Mouse (Mus musculus): ENCODE results near the gene Tceanc2.
A peak's percentile ranks its signal among the peaks of the same experiment; 100 is the strongest.

The Tceanc2 gene

DNA sequence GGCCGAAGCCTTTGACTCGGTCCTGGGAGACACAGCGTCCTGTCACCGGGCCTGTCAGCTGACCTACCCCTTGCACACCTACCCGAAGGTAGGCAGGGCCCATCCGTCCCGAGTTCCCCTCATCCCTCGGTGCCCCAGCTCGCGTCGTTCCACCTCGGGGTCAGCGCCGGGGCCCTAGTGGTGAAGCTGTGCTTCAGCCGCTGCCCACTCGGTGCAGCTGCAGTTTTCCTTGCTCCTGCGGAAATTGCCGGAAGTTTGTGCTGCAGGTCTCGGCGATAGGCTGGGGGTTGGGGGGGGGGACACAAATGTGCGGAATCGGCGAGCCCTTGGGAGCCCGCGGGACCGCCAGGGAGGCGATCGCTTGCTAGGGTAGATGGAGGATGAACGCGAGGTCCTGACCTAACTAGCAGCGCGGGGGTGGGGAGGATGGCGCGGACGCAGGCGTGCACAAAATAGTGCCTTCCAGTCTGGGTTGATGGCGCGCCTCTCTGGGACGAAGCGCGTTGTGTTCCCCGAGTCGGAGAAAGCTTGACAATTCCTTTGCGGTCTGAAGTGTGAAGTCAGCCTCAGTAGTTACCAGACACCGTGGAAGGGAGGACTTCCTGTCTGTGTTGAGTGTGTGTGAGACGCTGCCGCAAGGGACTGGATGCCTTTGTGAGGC is at the start of gene Tceanc2:
Gene Tceanc2, minus strand, starts transcription at position 287 of the 661 bp plus-strand sequence.
- DNase-seq: peak; percentile 51

DNA sequence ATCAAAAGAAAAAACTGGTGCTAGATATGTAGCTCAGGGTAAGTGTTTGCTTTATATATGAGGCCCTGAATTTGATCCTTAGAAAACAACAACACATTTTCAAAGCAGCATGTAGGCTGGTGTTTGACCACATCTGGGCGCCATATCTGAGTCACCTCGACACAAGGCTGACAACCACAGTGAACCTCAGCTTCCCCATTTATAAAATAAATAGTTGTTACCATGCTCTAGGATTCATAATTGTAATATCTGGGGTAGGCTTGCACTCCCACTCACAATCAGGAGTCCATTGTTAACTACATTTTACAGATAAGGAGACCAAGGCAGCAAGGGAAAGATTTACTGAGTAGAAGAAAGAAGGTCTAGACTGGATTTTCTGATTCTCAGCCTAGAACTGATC is 47.4 kb upstream of the Tceanc2 start:
- no peak for DNase-seq

DNA sequence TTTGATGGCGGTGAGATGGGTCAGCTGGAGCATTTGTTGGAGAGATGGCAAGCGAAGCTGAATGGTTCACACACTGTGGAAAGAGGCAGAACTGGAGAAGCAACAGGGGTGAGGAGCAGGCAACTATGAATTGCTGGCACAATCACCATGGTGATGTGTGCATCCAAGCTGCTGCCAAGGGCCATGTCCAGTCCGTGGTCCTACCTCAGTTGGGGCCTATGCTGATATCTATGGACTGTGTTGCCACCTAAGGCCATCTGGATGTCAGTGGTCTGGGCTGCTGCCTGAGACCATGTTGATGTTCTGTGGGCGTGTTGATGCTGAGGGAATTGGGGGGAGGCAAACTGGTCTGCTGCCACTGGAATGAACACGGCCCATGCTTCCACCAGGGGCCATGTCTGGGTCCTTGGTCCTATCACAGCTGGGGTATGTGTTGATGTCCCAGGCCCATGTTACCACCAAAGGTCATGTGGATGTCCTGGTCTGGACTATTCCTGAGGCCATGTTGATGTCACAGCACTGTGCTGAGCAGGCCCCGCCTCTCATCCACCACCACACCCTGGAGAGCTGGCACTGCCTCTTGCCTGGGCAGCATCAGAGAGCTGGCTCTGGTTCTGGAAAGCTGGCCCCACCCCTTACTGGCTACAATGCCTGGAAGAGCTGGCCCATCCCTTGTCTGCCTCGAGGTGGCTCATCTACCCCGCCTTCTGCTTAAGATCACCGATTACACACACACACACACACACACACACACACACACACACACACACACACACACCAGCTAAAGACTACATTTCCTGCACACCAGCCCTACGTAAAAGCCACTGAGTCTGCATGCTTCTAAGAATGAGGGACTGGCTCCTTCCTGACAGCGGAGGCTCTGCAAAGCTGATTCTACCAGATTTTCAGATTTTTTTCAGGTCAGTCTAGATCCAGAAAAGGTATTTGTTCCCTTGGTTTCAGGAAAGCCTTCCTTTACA is 44.6 kb upstream of the Tceanc2 start:
- no peak for DNase-seq

DNA sequence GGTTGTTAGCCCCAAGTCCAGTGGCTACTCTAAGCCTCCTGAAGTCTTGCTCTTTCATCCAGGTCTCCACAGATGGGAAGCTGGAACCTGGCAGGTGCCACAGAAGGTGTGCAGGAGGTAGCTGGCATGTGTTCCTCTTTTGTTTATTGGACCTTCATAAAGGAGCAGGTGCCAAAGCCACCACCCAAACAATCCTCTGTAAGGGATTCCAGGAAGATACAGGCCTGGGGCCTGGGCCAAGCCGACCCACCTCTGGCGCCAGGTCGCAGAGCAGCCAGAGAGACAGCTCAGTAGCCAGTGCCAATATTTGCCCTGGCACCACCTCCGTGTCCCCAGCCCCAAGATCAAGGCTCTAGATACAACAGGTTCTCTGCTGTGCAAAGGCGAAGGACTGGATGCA is 42.6 kb upstream of the Tceanc2 start:
- DNase-seq: no peak

DNA sequence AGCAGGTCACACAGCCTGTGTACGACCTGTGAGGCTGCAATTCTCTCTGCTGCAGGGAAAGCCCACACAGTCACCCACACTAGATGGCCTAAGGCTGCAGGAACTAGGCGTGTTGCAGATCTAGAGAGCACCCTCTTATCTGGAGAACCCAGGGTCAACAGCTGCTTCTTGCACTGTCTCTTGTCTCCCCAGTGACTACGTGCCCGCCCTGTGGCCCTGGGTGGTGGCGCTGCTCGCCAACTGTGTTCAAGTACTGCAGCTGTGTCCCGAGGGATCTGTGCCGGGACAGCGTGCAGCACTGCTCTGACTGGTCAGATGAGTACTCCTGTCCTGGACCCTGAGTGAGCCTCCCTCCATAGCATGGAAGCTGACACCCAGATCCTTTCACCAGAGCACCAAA is 38.7 kb upstream of the Tceanc2 start:
- DNase-seq: no peak

DNA sequence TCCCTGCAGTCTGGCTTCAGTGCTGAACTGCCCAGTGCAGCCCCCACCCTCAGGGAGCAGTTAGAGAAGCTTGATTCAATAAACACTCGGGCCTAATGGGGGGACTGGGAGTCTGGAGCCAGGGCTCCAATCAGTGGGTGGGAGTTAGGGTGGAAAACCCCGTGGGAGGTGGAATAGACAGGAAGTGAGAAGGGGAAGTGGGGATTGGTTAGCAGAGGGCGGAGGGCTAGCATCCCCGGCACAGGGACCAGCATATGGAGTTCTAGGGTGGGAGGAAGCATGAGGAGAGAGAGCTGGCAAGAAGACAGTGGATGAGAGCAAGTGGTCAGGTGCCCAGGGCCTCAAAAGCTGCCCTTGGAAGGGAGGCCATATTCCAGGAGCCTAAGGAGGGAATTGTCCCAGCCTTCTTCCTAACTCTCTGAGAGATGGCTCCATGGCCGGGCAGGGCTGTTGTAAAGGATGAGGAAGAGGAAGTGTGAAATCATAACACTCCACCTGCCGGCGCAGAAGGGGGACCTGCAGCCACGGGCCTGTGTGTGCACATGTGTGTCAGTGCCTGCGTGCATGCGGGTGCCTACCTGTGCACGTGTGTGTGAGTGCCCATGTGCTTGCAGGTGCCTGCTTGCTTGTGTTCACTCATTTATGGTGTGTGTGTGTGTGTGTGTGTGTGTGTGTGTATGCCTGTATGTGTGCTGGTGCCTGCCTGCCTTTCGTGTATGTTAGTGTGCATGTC is 34.5 kb upstream of the Tceanc2 start:
- no peak for DNase-seq

DNA sequence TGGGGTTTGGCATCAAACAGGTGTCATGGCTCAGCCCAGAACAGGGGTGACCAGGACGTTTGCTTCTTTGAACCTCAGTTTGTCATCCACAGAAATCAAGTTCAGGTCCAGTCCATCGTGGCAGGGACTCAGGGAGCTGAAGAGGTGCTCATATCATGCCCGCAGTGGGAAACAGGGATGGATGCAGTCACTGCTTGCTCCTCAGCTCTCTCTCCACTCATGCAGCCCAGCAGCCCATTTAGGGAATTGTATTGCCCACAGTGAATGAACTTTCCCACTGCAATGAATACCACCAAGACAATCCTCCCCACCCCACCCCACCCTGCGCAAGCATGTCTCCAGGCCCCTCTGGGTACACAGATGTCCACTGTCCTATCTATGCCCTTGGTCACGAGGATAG is 33.0 kb upstream of the Tceanc2 start:
- no peak for DNase-seq

DNA sequence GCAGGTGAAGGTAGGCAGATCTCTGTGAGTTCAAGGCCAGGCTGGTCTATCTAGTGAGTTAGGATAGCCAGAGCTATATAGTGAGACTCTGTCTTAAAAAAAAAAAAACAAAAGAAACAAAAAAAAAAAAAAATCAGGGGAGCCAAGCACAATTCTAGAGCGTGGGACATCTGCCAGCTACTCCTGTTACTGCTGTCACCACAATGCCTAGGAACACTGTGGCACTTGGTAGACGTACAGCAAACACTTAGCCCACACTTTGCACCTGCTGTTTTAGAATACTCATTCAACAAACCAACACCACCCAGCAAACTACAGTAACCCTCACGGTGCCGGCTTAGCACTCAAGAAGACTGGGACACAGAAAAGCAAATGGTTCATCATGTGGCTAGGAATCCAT is 32.5 kb upstream of the Tceanc2 start:
- no peak for DNase-seq

DNA sequence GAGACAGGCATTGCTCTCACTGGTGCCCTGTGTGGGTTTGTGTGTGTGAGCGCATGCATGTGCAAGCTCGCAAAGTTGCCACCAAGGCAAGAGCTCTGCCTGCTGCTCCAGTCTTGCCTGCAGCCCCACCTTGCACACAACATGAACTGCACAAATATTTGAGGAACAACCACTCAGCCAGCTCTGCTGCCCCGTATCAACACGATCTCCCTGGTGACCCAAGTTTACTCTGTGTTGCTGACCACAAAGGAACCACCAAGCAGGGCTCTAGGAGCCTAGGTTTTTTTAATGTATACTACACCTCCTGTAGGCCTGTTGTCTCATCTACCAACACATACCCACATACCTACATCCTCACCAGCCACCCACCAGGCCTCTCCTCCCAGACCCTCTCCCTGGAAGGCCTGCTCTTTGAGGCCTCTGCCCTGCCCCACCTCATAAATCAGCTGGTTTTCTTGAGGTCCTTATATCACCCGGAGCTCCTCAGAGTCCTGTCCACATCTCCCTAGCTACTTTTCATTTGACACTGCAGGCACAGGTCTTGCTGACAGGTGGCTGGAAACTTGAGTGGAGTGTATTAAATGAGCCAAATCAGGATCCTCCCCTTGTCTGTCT is 31.7 kb upstream of the Tceanc2 start:
- no peak for DNase-seq

DNA sequence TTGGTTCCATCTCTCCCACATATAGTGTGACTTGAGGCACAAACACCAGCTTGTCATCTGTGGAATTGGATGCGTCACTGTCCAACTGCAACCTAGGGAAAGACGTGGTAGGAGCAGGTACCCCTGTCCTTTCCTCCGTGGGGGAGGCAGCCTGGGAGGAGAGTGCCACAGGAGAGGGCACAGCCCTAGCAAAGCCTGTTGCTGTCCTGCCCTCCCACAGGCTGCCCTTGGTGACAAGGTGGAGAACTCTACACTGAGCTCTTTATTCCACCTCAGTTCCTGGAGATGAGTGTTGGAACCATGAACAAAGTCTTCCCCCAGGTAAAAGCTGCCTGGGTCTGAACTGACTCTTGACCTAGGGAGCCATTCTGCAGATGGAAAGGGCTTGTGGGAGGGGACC is 30.0 kb upstream of the Tceanc2 start, which contains the start of gene Ldlrad1:
Gene Ldlrad1, plus strand, starts transcription at position 301 of the 400 bp plus-strand sequence.
- no peak for DNase-seq

DNA sequence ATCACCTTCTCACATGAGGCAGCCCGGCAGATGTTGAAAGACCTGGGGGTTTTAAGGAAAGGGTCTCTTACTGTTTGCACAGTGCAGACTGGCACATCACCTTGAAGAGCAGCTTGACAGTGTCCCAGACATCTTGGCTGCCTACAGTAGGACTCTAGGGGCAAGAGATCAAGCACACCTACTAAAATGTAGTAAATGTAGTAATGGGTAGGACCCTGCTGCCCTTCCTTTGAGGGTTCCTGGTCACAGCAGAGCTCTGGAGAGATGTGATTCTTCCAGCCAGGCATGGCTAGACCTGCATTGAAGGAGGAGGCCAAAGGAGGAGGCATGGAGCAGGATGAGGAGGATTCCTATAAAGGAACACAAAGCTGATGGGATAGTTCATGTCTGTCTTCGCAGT is 28.1 kb upstream of the Tceanc2 start:
- no peak for DNase-seq

DNA sequence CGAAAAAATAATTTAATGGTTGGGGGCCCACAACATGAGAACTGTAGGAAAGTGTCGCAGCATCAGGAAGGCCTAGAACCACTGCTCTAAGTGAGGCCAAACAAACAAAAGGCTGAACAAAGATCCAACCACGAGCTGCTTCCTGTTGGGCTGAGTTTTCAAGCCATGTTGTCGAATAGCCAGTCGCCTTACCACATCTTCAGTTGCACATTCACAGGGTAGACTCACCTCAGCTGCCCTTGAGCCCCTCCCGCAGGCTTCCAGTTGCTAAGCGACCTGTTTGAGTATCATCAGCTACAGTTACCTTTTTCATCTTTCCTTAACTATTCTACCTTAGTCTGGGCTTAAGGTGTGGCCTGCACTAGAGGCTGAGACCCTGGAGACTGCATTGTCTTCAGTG is 24.1 kb upstream of the Tceanc2 start:
- DNase-seq: no peak

DNA sequence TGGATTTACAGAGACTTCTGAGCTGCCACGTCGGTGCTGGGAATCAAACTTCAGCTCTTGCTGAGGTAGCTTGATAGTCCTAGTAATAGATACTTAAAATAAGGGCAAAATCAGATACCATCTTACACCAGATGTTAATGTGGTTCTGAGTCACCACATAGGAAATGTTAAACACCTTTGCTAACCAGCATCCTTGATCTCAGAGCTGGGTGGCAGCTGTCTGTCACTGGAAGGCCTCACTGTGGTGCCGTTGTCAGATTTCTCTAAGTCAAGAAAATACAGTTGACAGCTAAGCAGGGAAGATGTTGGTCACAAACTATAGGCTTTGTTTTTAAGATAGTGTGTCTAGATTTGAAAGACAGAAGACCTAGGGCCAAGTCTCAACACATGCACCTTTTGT is 22.9 kb upstream of the Tceanc2 start:
- DNase-seq: no peak

DNA sequence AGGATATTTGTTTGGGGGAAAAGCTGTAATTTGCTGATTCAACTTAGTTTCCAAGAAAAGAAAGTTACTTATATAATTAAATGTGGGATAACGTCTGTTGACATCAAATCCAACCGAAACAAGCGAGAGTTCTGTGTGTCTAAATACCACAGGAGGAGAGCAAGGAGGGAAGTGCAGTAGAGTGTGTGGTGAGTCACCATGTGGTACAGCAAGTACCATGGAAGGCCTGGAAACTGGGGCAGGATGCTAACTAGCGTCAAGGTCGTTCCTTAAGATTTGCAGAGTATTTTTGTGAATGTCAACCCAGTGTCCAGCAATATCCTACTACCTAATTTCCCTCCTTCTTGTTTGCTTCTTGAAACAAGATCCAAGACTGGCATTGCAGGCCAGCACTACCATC is 19.2 kb upstream of the Tceanc2 start:
- no peak for DNase-seq

DNA sequence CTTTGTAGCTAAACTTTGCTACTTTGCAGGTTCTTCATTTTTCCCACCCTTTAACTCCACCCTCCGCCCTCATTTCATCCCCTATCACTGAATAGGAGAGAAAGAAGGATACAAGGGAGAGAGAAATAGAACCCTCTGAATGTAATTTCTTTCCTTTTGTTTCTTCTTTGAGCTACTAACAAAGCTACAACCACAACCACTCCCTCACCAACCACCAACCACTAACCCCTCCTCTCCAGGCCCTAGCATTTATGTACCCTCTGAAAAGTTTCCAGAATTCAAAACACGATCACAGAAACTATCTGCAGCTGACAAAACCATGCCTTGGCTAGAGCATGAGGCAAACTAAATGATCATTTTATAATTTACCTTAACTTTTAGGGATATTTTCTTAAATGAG is 17.5 kb upstream of the Tceanc2 start:
- DNase-seq: no peak

DNA sequence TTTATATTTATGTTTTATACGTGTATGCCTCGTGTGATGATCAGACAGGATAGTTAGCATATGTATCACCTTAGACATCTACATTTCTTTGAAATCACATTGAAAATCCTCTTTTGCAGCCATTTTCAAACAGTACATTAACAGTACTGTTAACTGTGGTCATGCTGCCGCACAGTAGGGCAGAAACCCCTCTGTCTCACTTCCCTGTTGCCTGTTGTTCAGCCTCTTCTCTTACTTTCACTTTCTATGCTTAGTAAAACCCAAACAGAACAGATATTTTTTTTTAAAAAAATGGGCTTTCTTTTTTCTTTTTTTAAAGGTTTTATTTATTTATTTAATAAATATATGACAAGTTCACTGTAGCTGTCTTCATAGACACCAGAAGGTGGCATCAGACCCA is 14.9 kb upstream of the Tceanc2 start:
- DNase-seq: no peak

DNA sequence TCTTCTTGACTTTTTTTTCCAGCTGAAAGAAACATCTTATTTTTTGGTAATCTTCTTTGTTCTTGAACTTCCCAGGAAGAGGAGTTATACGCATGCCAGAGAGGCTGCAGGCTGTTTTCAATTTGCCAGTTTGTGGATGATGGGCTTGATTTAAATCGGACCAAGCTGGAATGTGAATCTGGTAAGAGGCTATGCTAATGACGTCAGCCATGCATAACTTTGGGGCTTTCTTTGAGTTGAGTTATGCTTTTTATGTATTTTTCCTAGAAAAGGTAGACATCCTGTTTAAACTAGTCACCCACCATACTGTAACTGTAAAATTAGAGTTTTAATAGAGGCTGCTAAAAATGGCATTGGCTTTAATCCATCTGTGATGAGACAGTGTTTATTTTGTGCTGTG is 6.8 kb upstream of the Tceanc2 start:
- no peak for DNase-seq

DNA sequence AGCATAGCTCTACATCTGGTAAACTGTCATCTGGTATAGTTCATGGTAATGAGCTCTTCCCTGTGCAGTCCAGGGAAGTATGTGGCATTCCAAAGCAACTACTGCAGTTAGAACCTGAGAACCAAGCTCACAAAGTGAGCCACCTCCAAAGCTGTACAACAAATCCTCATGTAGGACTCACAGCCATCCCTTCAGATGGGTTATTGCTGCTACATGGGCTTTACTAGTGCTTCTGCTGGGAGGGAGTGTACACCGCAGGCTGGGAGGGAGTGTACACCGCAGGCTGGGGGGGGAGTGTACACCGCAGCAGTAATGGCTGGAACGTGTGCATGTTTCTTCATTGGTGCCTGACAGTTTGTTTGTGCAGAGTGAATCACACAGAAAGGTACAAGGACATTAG is 4.3 kb upstream of the Tceanc2 start:
- no peak for DNase-seq

DNA sequence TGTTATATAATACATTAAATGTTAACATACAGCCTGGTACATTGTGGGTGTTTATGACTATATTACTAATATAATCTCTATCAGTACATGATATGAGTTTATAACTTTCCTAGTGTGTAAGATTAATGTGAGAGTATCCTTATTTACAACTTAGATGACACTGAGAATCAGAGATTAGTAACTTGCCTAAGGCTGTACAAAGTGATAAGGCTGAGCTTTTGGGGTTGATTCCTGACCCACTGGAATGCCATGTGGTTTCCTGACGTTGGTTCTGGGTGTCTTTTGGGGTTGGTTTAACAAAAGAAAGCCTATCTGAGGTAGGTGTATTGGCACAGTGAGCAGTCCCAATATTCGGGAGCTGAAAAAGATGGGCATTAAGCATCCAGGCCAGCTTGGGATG is 3.9 kb upstream of the Tceanc2 start:
- no peak for DNase-seq

DNA sequence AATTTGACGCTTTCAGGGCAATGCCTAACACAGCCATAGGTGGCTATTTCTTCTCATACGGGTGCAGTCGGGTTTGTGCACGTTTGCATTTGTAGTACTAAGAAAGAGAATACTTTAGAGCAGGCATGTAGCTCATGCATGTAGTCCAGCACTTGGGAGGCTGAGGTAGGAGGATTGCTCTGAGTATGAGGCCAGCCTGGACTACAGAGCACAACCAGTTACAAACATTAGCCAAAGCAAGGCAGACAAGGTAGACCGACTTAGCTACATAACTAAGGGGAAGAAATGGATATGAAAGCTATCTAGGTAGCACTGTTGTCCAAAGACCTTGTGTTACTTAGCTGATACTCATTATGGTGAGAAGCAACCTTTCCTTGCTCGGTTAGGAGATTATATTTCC is 3.0 kb upstream of the Tceanc2 start:
- DNase-seq: no peak

DNA sequence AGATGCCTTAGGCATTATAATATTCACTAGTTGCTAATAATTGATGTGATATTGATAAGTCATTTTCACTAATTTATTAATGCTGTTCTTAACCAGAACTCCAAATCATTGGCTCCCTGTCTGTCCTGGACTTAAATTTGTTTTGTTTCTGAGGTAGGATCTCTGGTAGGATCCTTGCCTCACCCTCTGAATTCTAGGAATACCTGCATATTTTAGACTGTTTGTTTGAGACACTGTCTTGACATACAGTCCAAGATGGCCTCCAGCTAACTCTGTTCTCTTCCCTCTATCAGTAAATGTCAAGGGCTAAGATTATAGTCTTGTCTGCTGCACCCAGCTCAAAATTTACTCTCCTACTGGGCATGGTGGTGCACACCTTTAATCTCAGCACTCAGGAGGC is 1.8 kb upstream of the Tceanc2 start:
- DNase-seq: no peak

DNA sequence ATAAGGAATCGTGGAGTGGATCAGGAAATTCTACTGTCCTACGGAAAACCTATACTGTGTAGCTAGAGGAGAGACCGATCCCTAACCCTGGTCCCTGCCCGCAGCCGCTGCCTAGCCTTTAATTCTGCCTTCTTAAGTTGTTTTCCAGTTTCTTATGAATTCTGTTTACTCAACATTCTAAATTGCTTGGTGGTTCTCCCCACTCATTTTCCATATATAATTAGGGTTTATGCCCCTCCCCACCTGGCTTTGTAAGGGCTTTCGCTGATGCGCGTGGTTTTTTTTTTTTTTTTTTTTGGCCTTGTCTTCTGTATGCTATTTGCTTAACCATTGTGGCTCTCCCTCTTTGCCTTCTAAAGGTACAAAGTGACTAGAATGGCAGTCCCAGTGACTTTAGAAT is 645 bp upstream of the Tceanc2 start:
- no peak for DNase-seq

DNA sequence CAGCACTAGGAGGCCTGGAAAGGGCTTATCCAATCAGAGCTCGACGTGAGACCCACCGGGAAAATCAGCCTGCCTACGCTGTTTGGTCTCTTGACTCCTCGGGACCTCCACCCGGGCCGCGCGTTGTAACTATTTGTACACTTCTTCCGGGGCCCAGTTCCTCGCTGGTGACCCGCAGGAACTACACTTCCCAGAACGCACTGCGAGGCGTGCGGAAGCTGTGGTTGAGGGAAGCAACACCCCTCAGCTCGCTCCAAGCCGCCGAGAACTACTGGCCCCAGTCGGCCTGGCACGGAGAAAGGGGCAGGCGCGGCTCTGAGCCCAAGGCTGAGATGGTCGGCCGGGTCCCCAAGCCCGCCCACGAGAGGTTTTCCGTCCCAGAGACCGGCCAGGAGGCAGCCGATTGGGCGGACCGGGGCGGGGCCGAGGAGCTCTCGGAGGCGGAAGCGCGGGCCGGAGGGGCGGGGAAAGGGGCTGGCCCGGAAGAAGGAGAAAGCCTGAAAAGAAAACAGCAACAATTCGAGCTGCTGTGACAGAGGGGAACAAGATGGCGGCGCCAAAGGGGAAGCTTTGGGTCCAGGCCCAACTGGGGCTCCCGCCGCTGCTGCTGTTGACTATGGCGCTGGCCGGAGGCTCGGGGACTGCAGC is 610 bp downstream of the Tceanc2 start, which contains the start of gene Tmem59:
Gene Tmem59, plus strand, starts transcription at position 218 of the 648 bp plus-strand sequence.
- peak; percentile 96 for DNase-seq
